Mouse (Mus musculus) layer of hippocampus, adult 8-10 months (tissue): Measurements from ENCODE around the gene AC153137.1. TPM values are rescaled to one million over a fixed set of nuclear protein-coding genes. Genes with fewer than 3 reads are reported as not detected.
"Not testable (repeated sequence)": the region's sequence is repeated elsewhere in the genome, so short reads cannot be mapped to it uniquely, and the experiment has no call there.

Experiments
- DNase-seq, 2 experiments: peaks; one replicate each; pipeline ENCODE4 v3.0.0; 2022; ENCODE audit warnings: low spot score in 2 of 2
- total RNA-seq, 4 experiments: library from RNA; stranded (reverse); gene quantifications; 2 replicates each; pipeline ENCODE4 v1.2.4; 2022

The AC153137.1 gene
- total RNA-seq = not detected

DNA sequence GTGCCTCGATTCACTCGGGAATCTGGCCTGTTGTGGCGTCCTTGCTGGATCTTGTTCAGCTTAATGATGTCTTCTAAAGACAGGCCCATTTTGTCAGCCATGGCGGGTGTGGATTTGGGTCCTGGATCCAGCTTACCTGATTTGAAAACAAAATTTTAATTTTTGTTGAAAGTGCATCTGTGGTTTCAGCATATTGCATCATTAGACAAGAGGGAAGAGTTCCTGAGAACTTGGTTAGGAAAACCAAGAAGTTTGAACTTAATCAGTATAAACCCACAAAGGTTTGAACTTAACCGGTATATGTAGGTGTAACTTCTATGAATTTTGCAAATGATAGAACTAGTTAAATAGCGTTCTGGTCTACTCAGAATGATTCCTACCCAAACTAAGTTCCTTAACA lies at the start of gene AC153137.1:
Gene AC153137.1, minus strand, starts transcription at position 101 of the 400 bp plus-strand sequence.
- not testable (repeated sequence) for DNase-seq

DNA sequence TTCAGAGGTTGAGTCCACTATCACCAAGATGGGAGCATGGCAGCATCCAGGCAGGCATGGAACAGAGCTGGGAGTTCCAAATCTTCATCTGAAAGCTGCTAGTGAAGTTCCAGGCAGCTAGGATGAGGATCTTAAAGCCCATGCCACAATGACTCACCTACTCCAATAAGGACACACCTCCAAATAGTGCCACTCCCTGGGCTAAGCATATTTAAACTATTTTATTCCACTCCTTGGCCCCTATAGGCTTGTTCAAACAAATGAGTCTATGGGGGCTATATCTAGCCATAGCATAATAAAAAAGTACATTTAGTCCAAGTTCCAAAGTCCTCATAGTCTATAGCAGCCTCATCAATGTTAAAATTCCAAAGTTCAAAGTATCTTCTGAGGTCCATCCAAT lies 45.4 kb upstream of the AC153137.1 start:
- no peak for DNase-seq

DNA sequence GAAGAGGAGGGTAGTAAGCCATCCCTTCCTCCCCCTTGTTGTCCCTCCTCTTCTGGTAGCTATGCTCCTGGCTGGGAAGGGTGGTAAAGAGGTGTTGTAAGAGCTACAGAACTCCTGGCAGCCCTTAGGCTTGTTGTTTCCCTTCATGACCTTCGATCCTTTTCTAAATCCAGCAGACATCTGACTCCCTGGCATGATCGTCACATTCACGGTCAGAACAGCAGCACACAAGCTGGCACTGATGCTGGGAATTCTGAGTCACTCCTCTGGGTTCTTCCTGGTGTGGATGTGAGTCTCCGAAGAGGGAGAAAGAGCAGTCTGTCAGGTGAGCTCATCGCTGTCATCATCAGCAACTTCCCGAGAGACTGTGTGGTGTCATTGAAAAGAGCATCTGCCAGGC lies 41.5 kb upstream of the AC153137.1 start:
- DNase-seq = no peak

DNA sequence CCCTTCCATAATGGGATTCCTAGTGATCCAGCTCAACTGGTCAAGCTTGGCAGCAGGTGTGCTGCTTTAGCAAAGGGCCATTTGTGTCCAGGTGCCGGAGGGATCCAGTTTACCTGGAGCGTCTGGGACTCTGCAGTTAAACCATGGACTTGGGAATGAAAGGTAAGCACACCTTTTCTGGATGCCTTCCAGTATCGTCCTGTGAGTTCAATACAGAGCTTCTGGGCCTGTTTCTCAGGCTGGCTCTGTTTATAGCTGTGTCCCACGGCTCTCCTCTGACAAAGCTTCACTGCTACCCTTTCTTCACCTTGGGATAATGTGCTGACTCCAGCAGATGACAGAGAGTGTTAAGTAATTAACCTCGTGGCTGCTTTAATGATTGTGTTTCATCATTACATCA lies 39.6 kb upstream of the AC153137.1 start:
- DNase-seq = no peak

DNA sequence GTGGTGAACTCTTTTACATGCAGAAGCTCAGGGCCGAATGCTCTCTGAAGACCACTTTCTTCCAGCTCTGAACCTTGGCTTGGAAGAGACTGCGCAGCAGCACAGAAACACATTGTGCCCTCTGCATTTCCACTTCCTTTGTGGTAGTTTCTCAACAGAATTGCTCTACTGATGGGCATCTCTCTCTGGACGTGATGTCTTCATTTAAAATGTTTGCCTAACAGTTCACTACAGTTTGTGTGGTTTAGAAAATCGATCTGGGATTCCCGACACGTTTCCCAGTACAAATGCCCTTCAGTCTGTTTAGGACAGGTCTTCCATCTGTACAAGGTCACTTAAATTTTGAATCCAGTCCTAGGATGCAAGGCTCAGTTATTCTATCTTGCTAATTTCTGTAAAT lies 38.3 kb upstream of the AC153137.1 start:
- DNase-seq = no peak

DNA sequence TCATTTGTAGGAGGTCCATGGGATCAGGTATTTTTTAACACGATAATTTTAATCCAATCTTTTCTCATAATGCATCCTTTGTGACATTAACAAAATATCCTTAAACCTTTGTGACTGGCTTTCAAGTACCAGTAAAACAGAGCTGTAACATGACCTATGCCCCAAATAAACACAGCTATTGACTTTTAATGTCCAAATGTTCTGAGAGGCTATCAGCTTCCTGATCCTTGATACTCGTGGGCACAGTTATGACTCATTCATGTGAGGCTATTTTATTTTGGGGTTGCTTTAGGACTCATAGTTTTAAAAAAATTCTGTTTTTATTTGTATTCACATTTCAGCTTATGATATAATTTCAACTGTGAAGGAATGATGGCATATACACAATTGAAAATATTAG lies 37.5 kb upstream of the AC153137.1 start:
- no peak for DNase-seq

DNA sequence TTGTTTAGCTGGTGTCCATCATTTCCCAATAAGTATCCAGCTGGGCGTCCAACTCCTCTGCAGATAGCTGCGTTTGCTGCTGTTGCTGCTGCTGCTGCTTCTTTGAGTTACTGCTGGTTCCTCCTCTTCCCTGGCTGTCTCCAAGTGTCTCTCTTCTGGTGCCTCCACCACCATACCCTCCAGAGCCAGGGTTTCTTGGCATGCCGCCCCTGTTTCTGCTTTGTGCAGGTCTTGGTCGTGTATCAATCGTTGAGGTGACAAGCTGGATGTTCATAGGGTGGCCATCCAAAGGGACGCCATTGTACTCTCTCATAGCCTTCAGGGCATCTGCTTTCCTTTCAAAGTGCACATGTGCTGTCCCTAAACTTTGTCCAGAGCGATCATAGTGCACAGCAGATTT lies 529 bp downstream of the AC153137.1 start:
- DNase-seq = not testable (repeated sequence)

DNA sequence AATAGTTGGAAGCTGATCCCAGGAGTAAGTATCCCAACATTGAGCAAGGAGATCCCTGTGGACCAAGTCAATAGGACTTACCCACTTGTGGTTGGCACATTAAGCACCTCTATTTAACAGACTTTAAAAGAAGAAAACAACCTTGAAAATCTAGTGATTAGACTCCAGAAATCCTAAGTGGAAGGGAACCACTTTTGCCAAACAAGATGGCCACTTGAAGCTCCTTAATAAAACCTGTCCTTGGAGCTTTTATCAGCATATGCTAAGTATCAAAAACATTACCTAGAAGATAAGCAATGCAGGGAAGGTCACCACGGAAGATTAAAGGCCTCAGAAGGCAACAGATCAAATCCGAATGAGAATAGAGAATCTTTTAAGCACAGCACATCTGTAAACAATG lies 26.0 kb downstream of the AC153137.1 start:
- DNase-seq = no peak

DNA sequence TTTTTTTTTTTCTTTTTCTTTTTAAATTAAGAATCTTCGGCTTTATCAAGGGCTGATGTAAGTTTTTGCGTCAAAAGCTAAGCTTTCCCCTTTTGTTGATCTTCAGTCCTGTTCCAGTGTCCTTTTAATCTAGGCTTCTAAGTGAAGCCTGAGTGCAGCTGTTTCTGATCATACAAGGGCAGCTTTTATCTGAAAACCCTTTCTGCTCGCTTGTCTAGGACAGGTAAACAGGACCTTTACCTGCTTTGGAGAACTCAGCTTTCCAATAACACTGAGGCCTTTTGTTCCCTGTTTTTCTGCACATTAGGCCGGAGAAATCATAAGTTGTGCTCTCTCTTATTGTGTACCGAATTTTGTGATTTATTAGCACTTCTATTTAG lies 27.3 kb downstream of the AC153137.1 start:
- DNase-seq = no peak

DNA sequence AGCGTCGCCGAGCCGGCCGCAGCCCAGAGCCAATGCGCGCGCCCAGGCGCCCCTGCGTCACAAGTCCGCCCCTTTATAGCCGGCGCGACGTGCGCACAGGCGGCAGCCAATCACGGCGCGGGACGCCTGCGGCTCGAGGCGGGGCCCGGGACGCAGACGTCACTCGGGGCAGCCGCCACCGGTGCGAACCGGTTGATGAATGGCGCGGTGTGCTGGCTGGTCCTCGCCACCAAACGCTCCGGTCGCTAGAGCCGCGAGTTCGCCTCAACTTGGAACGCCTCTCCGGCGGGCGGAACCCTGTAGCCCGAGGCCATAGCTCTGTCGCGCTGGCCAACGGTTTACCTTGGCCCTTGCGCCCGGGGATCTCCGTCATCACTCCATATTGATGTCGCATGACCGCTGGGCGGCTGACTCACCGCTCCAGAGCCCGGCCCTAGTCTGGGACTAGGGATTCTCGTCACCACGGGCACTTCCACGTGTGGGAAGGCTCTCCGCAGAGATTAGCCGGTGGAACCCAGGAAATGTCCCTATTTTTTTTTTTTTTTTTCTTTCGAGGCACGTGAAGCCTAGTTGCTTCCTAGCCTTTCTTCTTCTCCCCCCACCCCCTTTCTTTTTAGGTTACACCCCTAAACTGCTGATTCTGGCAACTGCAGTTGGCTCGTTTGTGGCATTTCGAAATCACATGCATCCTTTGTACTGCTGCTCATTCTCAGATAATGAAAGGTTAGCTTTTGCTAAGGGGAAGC lies 27.9 kb downstream of the AC153137.1 start:
- DNase-seq = peak; percentile 93 to 98

DNA sequence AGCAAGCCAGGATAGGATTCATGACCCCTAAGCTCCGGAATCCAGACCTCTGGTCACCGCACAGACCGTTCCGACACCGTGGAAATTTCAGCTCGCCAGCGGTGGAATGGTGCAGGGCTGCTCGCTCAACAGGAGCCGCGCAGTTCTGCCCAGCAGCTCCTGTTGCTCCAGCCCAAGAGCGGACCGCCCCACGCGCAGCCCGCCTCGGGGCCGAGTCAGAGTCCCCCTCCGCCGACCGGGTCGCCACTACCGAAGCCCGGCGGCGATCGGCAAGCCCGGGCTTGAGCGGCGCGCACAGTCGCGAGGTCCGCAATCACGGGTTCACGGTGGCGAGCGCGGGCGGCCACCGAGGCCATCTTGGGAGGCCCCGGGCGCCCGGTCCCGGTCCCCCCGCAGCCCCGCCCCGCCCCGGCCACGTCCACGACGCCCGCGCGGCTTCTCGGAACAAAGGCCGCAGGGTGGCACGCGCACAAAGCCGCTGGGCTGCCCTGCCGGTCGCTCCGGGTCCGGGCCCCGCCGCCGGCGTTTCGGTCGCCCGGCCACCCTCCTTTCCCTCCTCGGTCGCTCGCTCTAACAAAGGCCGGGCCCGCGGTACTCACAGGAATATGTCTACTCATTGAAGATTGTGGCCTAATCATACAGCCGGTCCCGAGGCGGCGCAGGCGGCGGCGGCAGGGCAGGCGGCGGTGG lies 28.7 kb downstream of the AC153137.1 start:
- peak; percentile 31 to 34 for DNase-seq

DNA sequence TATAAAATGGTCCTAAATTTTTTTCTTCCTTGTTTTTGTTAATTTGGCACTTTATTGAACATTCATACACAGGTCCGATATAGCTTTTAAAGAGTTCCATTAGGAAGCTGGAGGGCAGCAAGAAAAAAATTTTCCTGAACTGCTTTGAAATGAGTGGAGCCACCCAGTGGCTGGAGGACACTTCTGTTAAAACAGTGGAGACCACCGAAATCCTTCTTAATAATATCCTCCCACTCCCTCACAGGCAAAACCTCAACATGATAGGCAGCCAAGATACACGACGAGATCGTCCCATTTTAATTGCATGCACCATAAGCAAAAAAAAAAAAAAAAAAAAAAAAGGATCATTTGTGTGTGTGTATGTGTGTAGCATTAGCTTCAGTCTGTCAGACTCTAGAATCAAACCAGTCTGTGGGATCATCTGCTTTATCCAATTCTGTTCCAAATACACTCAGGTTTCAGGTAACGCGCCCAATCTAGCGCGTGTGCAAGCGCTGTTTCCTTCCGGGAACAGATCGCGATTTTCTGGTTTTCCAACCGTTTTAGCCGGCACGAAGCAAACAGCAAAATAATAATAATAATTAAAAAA lies 29.3 kb downstream of the AC153137.1 start:
- DNase-seq = no peak

DNA sequence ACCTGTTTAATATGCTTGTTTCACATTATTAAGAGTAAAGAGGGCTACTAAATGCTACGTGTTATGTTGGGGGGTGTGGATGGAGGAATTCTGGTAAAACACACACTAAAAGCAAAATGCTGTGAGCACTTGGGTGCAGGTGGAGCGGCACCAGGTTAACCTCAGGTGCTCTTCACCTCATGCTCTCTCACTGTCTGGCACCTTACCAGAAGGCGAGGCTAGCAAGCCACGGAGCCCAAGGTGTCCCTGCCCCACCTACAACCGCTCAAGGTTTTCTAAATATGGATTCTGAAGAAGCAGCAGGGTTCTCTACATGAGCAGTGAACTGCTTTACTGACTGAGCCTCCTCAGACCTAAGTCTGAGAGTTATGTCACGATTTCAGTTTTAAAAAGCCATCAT lies 32.6 kb downstream of the AC153137.1 start:
- no peak for DNase-seq

DNA sequence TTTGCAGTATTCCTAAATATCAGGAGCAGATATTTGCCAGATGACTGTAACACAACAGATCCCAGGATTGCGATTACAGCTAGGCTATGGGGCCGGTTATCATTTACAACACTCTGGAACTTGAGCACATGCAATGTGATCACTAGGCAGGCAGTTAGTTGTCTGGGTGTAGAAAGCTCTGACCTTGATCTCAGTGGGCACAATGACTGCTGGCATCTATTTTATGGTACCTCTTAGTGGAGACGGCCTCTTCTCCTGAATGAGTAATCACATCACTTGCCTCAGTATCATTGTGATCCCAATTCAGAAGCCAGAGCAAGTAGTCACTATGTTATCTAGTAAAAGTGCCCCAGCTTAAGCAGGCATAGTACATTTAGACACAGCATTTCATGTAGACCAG lies 37.2 kb downstream of the AC153137.1 start:
- DNase-seq = no peak

DNA sequence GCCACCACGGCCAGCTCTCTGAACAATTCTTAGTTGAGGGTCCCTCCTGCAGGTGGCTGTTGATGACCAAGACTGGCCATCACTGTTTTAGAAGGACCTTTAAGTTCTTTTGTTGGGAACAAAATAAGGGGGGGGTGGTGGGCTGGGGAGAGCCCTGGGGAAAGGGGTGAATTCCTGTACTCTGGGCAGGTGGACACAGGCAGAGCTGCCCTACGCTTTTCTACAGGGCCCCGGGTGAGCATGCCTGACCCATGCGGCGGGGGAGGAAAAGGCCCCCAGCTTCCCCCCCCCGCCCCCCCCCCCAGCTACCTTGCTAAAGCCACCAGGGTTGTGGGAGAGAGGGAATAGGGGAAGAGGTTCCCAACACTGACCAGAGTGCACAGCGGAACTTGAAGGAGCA lies 39.4 kb downstream of the AC153137.1 start:
- DNase-seq = no peak

DNA sequence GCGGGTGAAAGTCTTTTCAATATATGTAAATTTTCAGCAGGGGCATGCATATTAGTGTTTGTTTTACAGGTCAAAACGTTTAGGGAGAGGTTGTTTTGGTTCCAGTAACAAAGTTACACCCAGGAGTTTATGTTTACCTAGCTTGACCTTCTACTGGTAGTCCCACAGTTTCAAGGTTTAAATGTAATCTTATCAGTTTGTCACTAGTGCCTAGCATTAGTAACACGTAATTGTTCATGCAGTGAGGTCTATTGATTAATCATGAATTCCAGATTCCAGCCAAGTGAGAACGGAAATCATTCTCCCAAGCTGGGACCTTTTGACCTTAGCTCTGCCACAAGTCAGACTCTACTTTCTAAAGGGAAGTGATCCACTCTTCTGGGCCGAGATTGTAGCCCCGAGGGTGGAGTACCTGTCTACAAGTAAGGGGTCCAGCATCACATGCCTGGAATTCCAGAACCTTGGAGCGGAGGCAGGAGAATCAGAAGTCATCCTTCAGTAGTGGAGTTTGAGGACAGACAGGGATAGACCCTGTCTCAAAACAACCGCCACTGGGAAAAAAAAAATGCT lies 40.3 kb downstream of the AC153137.1 start:
- DNase-seq = no peak

DNA sequence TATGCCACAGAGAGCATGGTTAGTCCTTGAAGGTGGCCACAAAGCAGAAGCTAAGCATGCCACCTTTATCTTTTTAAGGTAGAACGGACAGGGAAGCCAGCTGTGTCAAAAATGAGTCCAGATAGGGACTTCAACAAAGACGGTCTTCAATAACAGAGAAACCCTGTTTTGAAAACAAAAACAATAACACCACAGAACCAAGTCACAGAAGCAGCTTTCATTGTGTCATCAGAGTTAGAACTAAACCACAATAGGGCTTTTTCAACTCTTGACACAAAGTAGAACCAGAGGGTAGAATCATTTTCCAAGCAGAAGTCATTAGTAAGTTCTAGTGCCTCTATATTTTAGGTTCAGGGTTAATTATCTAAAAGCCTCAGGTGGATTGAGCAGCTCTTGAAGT lies 41.3 kb downstream of the AC153137.1 start:
- no peak for DNase-seq

DNA sequence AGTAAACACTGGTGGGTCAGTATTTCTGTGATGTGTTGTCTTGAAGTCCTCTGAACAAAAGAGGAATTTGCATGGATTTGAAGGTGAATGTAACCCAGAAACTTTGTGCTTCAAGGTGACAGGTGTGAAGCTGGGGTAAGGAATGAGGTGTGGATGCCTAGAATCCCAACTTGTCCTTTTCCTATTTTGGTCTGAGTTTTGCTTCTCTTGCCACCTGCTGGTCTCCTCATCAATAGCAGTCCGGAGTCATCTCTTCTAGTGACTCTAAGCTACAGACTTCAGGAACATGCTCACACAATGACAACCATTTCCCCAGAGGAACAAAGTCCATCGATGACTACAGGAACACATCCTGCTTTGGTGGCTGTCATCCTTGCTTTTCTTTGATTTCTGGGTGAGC lies 46.9 kb downstream of the AC153137.1 start:
- DNase-seq = no peak

DNA sequence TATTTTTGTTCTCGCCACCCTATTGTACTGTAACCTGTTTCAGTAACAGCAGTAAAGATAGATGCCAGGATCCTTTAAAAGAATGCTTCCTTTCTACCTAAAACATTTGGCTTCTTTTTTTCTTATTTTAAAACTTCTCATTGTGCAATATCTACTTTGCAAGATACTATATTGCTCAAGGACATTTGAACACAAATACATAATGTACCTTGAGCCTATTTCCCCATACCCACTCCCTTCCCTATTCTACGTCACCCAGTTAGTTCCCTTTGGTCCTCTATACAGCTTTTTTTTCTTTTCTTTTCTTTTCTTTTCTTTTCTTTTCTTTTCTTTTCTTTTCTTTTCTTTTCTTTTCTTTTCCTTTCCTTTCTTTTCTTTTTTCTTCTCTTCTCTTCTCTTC lies 47.6 kb downstream of the AC153137.1 start:
- DNase-seq = no peak
